Mouse (Mus musculus) A20 (cell line): Measurements from ENCODE around the gene Bicral.
A peak's percentile ranks its signal among the peaks of the same experiment; 100 is the strongest.

Experiments
- DNase-seq: peaks from one replicate; pipeline ENCODE4 v3.0.0-alpha.2; 2011; ENCODE audit warnings: low read depth, low spot score

Bicral gene

GRCm38 (mm10) chr17:46857903-46858748, at the start of gene Bicral:
Bicral (minus strand) TSS chr17:46858482.
- peak; percentile 82 for DNase-seq

DNA sequence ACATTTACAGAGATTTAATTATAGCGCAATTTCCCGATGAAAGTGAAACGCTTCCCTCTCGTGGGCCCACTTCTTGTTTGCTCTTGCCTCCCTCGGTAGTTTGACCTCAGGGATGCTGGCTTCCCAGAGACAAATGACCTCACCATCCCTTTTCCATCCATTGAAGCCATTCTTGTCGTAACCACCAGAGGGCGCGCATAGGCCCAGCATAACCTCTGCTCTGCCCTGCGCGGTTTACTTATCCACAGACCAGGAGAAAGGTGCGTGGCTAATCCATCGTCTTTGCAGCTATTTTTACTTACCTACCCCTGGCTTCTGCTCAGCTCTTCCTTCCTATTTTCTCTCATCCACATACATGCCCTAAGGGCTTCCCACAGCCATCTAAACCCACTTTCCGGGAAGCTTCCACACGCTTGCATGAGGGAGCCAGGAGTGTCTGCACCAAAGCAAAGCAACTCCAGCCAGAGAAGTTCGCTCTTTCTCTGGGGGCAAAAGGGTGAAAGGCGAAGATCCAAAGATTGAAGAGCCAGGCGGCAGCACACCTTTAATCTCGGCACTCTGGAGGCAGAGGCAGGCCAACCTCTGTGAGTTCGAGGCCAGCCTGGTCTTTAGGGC, 45.7 kb upstream of the Bicral start:
- peak; percentile 74 for DNase-seq

DNA sequence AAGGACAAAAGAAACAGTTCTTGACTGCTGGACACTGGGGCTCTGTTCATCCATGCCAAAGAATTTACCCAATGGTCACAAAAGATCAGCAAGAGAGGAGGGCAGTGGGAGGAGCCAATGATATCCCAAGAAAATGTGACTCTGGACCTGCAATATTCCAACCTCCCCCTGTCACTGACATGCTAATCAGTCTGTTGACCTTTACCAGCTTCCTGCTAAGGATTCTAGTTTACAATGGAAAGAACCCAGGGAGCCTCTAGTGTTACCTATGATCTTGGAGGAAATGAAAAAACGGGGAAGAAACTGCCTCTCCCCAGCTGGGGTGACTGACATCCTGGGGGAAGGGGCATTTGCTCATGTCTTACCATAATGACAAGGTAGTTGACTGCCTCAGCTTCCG, 42.7 kb upstream of the Bicral start:
- no peak for DNase-seq

- peak; percentile 71 for DNase-seq
Observed at GRCm38 (mm10) chr17:46897221-46897950, 39.1 kb upstream of the Bicral start.

DNA sequence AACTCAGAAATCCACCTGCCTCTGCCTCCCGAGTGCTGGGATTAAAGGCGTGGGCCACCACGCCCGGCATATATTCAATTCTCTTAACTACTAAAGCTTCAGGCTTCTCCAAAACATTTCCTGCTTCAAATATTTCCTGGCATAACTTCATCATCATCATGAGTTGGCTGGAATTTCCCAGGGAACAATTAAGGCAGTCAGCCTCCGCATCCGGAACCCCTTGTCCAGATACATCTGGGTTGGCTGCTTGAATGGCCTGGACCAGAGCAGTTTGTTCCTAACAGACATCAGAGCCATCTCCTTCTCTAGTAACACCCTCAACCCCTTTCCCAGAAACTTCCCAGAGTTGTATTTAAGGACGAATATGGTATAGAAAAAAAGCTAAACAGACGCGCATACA, 37.1 kb upstream of the Bicral start:
- DNase-seq, result no peak

GRCm38 (mm10) chr17:46890843-46891594, 32.7 kb upstream of the Bicral start:
- no peak for DNase-seq

DNA sequence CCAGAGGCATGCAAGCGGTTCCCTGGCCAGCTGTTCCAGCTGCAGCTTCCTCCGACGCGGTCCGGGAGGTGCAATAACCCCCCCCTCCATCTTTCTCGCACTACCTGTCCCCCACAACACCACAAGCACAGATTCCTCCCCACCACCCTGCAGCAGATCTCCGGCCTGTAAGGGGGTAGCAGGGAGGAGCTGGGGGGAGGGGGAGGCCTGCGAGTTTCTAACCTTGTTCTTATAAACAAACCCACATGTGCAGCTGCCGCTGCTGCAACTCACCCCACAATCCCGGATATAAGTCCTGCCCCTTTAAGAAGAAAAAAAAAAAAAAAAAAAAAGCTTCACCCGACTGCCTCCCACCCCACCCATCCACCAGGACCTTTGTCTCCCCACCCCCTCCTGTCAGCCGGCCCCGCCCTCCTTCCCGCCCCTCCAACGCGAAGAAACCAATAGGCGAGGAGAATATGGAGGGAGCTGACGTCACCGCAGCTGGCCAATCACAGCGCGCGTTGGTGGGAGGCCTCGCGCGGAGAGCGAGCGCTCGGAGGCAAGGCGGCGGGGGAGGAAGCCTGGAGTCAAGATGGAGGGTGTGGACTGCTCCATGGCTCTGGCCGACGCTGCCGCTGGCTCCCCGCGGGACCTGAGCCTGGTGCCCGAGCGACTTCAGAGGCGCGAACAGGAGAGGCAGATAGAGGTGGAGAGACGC, 32.0 kb upstream of the Bicral start, which contains the start of gene Tbcc:
Gene Tbcc (plus strand): TSS at position 569 of the 700 bp plus-strand sequence.
- peak; percentile 98 for DNase-seq

DNA sequence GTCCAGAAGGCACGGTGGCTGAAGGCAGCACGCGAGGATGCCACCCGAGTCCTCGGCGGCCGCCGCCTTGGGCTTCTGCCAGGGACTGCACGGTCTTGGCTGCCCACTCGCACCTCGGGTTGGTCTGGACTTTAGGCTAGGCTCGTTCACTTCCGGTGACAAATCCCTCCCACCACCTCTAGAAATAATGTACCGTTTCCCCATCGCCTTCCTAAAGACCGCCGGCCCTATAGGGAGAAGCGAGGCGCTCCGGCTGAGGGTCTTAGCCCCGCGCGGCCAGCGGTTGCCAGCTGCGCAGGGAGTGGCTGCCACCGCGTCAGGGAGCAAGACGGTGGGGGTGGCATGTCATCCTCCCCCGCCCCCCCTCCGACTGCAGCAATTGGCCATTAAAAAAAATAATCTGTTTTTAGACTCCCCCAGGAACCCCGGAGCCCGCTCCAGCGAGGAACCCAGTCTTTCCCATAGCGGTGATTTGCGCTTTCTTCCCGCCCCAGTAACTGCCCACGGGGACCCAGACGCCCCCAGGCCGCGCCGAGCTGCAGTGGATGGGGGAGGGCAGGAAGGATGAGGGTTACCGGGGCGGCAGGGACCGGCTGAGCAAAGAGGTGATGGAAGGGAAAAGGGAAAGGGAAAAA, 31.3 kb upstream of the Bicral start:
- DNase-seq, result peak; percentile 85

- DNase-seq, result peak; percentile 85
Observed at GRCm38 (mm10) chr17:46888511-46889212, 30.4 kb upstream of the Bicral start.

- no peak for DNase-seq
Observed at GRCm38 (mm10) chr17:46885910-46886643, 27.8 kb upstream of the Bicral start.

DNA sequence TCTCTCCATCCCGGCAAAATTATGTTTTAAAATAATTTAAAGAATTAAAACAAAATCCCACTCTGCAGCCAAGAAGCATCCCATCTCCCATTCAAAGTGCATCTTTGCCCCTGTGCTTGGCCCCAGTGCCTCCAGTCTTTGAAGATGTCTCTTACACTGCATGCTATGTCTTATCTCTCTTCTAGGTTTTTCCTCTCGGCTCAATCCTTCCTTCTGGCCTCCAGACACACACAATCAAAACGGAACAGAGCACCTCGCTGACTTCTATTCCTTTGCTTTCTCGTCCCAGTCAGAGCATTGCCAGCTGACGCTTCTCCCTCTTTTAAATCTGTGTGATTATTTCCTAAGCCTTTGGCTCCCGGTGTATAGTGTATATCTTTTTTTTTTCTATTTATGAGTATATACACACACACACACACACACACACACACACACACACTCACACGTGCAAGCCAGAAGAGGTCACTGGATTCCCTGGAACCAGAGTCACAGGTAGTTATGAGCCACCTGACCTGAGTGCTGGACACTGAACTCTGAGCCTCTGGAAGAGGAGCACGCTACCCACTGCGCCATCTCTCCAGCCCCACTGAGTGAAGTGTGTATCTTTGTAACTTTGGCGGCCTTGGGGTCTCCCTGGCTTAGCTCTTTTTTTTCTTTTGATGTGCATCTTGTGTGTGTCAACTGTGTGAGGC, 27.1 kb upstream of the Bicral start:
- no peak for DNase-seq

DNA sequence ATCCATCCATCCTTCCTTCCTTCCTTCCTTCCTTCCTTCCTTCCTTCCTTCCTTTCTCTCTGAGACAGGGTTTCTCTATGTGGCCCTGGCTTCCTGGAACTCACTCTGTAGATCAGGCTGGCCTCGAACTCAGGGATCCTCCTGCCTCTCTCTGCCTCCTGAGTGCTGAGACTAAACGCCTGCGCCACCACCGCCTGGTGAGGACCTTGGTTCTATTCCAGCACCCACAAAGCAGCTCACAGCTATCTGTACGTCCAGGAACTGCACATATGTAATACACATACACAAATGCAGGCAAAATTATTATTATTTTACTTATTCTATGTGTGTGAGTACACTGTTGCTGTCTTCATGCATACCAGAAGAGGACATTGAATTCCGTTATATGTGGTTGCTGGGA, 26.5 kb upstream of the Bicral start:
- DNase-seq, result no peak

GRCm38 (mm10) chr17:46883107-46883506, 24.8 kb upstream of the Bicral start:
- no peak for DNase-seq

DNA sequence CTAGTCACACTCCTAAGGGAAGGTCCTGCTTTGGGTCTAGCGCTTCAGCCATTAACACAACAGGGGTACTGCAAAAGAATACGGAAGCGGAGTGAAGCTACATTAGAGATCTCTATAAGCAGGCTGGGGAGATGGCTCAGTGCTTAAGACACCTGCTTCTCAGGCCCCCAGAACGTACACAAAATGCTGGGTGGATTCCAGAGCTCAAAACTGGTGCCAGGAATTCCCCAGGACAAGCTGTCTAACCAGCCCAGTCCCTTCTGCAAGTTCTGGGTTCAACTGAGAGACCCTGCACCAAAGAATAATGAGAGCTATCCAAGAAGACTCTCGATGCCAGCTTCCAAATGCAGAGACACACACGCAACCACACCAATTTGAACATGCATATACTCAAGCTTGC, 23.4 kb upstream of the Bicral start:
- no peak for DNase-seq

- DNase-seq, result no peak
Observed at GRCm38 (mm10) chr17:46880322-46880721, 22.0 kb upstream of the Bicral start.

- DNase-seq, result peak; percentile 67
Observed at GRCm38 (mm10) chr17:46879841-46880311, 21.6 kb upstream of the Bicral start.

- no peak for DNase-seq
Observed at GRCm38 (mm10) chr17:46877061-46877460, 18.8 kb upstream of the Bicral start.

GRCm38 (mm10) chr17:46876371-46876950, 18.2 kb upstream of the Bicral start:
- DNase-seq, result no peak
